Mouse (Mus musculus) heart, adult 2 months (tissue): ENCODE data around the gene Lbhd1.

Experiments used
- CTCF ChIP-seq: fragments of 200-600 bp; IDR thresholded peaks from 2 replicates; pipeline ENCODE4 v1.8.1; 2022; ENCODE audit warnings: antibody characterized with exemption, mild to moderate bottlenecking, moderate library complexity
- POLR2A ChIP-seq: fragments of 200-500 bp; IDR thresholded peaks from 2 replicates; pipeline ENCODE4 v1.6.1; 2011; ENCODE audit warnings: mild to moderate bottlenecking, low read depth, low read length, control low read depth; ENCODE audit not compliant: insufficient read depth

GRCm38 (mm10) chr19:8872266-8872840, 11.2 kb upstream of the Lbhd1 start:
- TF ChIP-seq CTCF = no peak
- no peak for TF ChIP-seq POLR2A
